Mouse (Mus musculus): ENCODE results near the gene Ifna16. TPM values are rescaled to one million over a fixed set of nuclear protein-coding genes. Genes with fewer than 3 reads are reported as not detected.

Gene Ifna16
- polyA plus RNA-seq, 1 experiment from 2014 or later = not detected

- Histone ChIP-seq H3K9ac (peak overlapping the region; percentile 77; the same call in 1 of the 2 replicates), H3K27me3 (replicated peaks) (no peaks in the 10 kb centered on the region), H3K4me1 (no peaks in the 10 kb centered on the region), H3K36me3 (no peaks in the 10 kb centered on the region), H3K27ac (replicated peaks) (no peak overlapping the region), H3K9me3 (no peaks in the 10 kb centered on the region), H3K4me3 (peak overlapping the region; percentile 60), H3K4me2 (peak overlapping the region; percentile 69)
- WGBS = 16% methylated on average over 11 of the region's 11 CpGs
- peak; percentile 73 for ATAC-seq (ENCODE audit: extremely low read depth, insufficient number of reproducible peaks, low FRiP score, low TSS enrichment)
These were observed 35.5 kb downstream of the Ifna16 start for GRCm38 (mm10) chr4:88641077-88641831.

DNA sequence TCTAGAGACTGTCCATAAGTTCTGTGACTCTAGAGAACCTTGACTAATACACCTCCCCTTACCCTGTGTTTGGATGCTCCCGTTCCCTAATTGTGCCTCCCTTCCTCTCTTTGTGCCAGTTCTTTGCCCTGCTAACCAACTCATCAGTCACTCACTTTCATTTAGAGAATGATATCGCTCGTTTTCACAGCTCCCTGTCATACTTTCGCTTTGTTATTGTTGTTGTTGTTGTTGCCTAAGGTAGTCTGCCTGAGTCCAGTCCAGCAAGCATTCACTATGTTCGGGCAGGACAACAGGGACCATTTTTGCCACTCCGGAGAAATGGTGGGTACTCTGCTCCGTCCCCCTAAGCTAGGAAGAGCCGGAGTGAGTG lies 36.0 kb downstream of the Ifna16 start:
- Histone ChIP-seq H3K9me3 (no peaks in the 10 kb centered on the region), H3K4me1 (no peaks in the 10 kb centered on the region), H3K4me2 (peak overlapping the region; percentile 69), H3K36me3 (no peaks in the 10 kb centered on the region), H3K27me3 (replicated peaks) (no peaks in the 10 kb centered on the region), H3K4me3 (peak overlapping the region; percentile 60), H3K27ac (replicated peaks) (no peak overlapping the region), H3K9ac (peak overlapping the region; percentile 77)
- no peak for ATAC-seq (ENCODE audit: extremely low read depth, insufficient number of reproducible peaks, low FRiP score, low TSS enrichment)
- 54% methylated on average over 8 of the region's 8 CpGs for WGBS

GRCm38 (mm10) chr4:88634311-88634710 lies 42.4 kb downstream of the Ifna16 start, which contains the start of gene C87499:
Gene C87499, minus strand, starts transcription at chr4:88634411.
- Histone ChIP-seq H3K27me3 (replicated peaks) (no peaks in the 10 kb centered on the region), H3K4me2 (no peak within 1 kb of the TSS), H3K4me1 (no peaks in the 10 kb centered on the region), H3K36me3 (no peaks in the 10 kb centered on the region), H3K9me3 (no peaks in the 10 kb centered on the region), H3K27ac (replicated peaks) (no peak within 1 kb of the TSS), H3K4me3 (no peak within 1 kb of the TSS), H3K9ac (no peak within 1 kb of the TSS)
- no peak for ATAC-seq (ENCODE audit: extremely low read depth, insufficient number of reproducible peaks, low FRiP score, low TSS enrichment)
- 78% methylated on average over 4 of the region's 4 CpGs for WGBS

Other genes with a start within 250 kb of the Ifna16 start
- 9.3 and 10.4 TPM in 2 replicates for gene Hacd4, start 238.0 kb downstream of the Ifna16 start, polyA plus RNA-seq (2015; fragmentation: Nextera tagmentation; extraction: Ambion mirVana)
- gene Ifnb1, start 154.2 kb downstream of the Ifna16 start, polyA plus RNA-seq (2015; fragmentation: Nextera tagmentation; extraction: Ambion mirVana) = not detected in 2 replicates
- not detected in 2 replicates for gene Ifna15, start 118.7 kb downstream of the Ifna16 start, polyA plus RNA-seq (2015; fragmentation: Nextera tagmentation; extraction: Ambion mirVana)
- not detected in 2 replicates for gene Ifna14, start 105.1 kb downstream of the Ifna16 start, polyA plus RNA-seq (2015; fragmentation: Nextera tagmentation; extraction: Ambion mirVana)
- not detected in 2 replicates for gene Ifna9, start 84.5 kb downstream of the Ifna16 start, polyA plus RNA-seq (2015; fragmentation: Nextera tagmentation; extraction: Ambion mirVana)
- not detected in 2 replicates for gene Ifna12, start 73.5 kb downstream of the Ifna16 start, polyA plus RNA-seq (2015; fragmentation: Nextera tagmentation; extraction: Ambion mirVana)
- not detected in 2 replicates for gene C87499, start 42.5 kb downstream of the Ifna16 start, polyA plus RNA-seq (2015; fragmentation: Nextera tagmentation; extraction: Ambion mirVana)
- gene Ifna13, start 32.5 kb downstream of the Ifna16 start, polyA plus RNA-seq (2015; fragmentation: Nextera tagmentation; extraction: Ambion mirVana) = not detected in 2 replicates
- not detected in 2 replicates for gene Ifna2, start 7.0 kb upstream of the Ifna16 start, polyA plus RNA-seq (2015; fragmentation: Nextera tagmentation; extraction: Ambion mirVana)
- not detected in 2 replicates for gene Ifnab, start 14.4 kb upstream of the Ifna16 start, polyA plus RNA-seq (2015; fragmentation: Nextera tagmentation; extraction: Ambion mirVana)
- 0.33 and 0.84 TPM in 2 replicates for gene Gm26566, start 44.9 kb upstream of the Ifna16 start, polyA plus RNA-seq (2015; fragmentation: Nextera tagmentation; extraction: Ambion mirVana)
- gene Klhl9, start 45.5 kb upstream of the Ifna16 start, polyA plus RNA-seq (2015; fragmentation: Nextera tagmentation; extraction: Ambion mirVana) = 70.7 and 76.5 TPM in 2 replicates
- gene Gm13271, start 77.9 kb upstream of the Ifna16 start, polyA plus RNA-seq (2015; fragmentation: Nextera tagmentation; extraction: Ambion mirVana) = not detected in 2 replicates
- 0.20 and 0.31 TPM in 2 replicates for gene Gm13283, start 83.2 kb upstream of the Ifna16 start, polyA plus RNA-seq (2015; fragmentation: Nextera tagmentation; extraction: Ambion mirVana)
- gene Gm13290, start 96.9 kb upstream of the Ifna16 start, polyA plus RNA-seq (2015; fragmentation: Nextera tagmentation; extraction: Ambion mirVana) = 0.29 TPM in 1 of 2 replicates, not detected in the other
- gene Gm13289, start 100.0 kb upstream of the Ifna16 start, polyA plus RNA-seq (2015; fragmentation: Nextera tagmentation; extraction: Ambion mirVana) = not detected in 2 replicates
- not detected in 2 replicates for gene Gm13272, start 102.9 kb upstream of the Ifna16 start, polyA plus RNA-seq (2015; fragmentation: Nextera tagmentation; extraction: Ambion mirVana)
- gene Ifnz, start 105.2 kb upstream of the Ifna16 start, polyA plus RNA-seq (2015; fragmentation: Nextera tagmentation; extraction: Ambion mirVana) = not detected in 2 replicates
- not detected in 2 replicates for gene Gm13276, start 108.8 kb upstream of the Ifna16 start, polyA plus RNA-seq (2015; fragmentation: Nextera tagmentation; extraction: Ambion mirVana)
- gene Gm13277, start 111.7 kb upstream of the Ifna16 start, polyA plus RNA-seq (2015; fragmentation: Nextera tagmentation; extraction: Ambion mirVana) = not detected in 2 replicates
- gene Gm13278, start 114.6 kb upstream of the Ifna16 start, polyA plus RNA-seq (2015; fragmentation: Nextera tagmentation; extraction: Ambion mirVana) = not detected in 2 replicates
- gene Gm13275, start 117.6 kb upstream of the Ifna16 start, polyA plus RNA-seq (2015; fragmentation: Nextera tagmentation; extraction: Ambion mirVana) = not detected in 2 replicates
- not detected in 2 replicates for gene Gm13279, start 120.5 kb upstream of the Ifna16 start, polyA plus RNA-seq (2015; fragmentation: Nextera tagmentation; extraction: Ambion mirVana)
- gene Gm13285, start 122.7 kb upstream of the Ifna16 start, polyA plus RNA-seq (2015; fragmentation: Nextera tagmentation; extraction: Ambion mirVana) = 0.68 and 0.82 TPM in 2 replicates
- not detected in 2 replicates for gene Gm13287, start 126.3 kb upstream of the Ifna16 start, polyA plus RNA-seq (2015; fragmentation: Nextera tagmentation; extraction: Ambion mirVana)
- gene Gm13288, start 128.6 kb upstream of the Ifna16 start, polyA plus RNA-seq (2015; fragmentation: Nextera tagmentation; extraction: Ambion mirVana) = not detected in 2 replicates
- gene Ifna7, start 139.3 kb upstream of the Ifna16 start, polyA plus RNA-seq (2015; fragmentation: Nextera tagmentation; extraction: Ambion mirVana) = not detected in 2 replicates
- gene Ifna11, start 143.0 kb upstream of the Ifna16 start, polyA plus RNA-seq (2015; fragmentation: Nextera tagmentation; extraction: Ambion mirVana) = not detected in 2 replicates
- gene Ifna6, start 150.5 kb upstream of the Ifna16 start, polyA plus RNA-seq (2015; fragmentation: Nextera tagmentation; extraction: Ambion mirVana) = not detected in 2 replicates
- not detected in 2 replicates for gene Ifna5, start 158.6 kb upstream of the Ifna16 start, polyA plus RNA-seq (2015; fragmentation: Nextera tagmentation; extraction: Ambion mirVana)
- gene Ifna4, start 164.9 kb upstream of the Ifna16 start, polyA plus RNA-seq (2015; fragmentation: Nextera tagmentation; extraction: Ambion mirVana) = not detected in 2 replicates
- not detected in 2 replicates for gene Ifna1, start 173.2 kb upstream of the Ifna16 start, polyA plus RNA-seq (2015; fragmentation: Nextera tagmentation; extraction: Ambion mirVana)
- gene Ifne, start 203.3 kb upstream of the Ifna16 start, polyA plus RNA-seq (2015; fragmentation: Nextera tagmentation; extraction: Ambion mirVana) = not detected in 2 replicates

All from heart, embryonic 13.5 days (tissue).